Mouse (Mus musculus): ENCODE measurements around the gene Plcb4. TPM values are rescaled to one million over a fixed set of nuclear protein-coding genes. Genes with fewer than 3 reads are reported as not detected.

Plcb4 gene
- polyA plus RNA-seq, 1 experiment from 2014 or later, result 13.8 TPM

- WGBS, result 84% methylated on average over 5 of the region's 5 CpGs
- H3K4me3 ChIP-seq (ENCODE audit: low read depth, low read length), result no peak overlapping the region
- no peak for DNase-seq (ENCODE audit: low spot score)
- no peak for ATAC-seq
- H3K9me3 ChIP-seq (ENCODE audit: low read length), result no peaks in the 10 kb centered on the region
- no peaks in the 10 kb centered on the region for H3K4me1 ChIP-seq (ENCODE audit: insufficient read depth, low read depth, low read length)
- TF ChIP-seq EP300 (IDR thresholded peaks at IDR 0.05) (no peak), CTCF (IDR thresholded peaks at IDR 0.05) (no peak)
- H3K9ac ChIP-seq (replicated peaks; ENCODE audit: low read depth), result no peak overlapping the region
- H3K4me2 ChIP-seq (replicated peaks; ENCODE audit: low read depth, low read length), result no peak overlapping the region
- no peak overlapping the region for H3K27ac ChIP-seq (ENCODE audit: low read length)
- no peaks in the 10 kb centered on the region for H3K27me3 ChIP-seq (replicated peaks; ENCODE audit: insufficient read depth, low read length)
- H3K36me3 ChIP-seq (ENCODE audit: insufficient read depth, low read length), result peaks cover 11% of the 10 kb centered on the region
Observed at GRCm38 (mm10) chr2:136006280-136006679, 347.5 kb downstream of the Plcb4 start.

- WGBS, result 85% methylated on average over 9 of the region's 9 CpGs
- DNase-seq (ENCODE audit: low spot score) (no peak), ATAC-seq (no peak)
- peaks cover 4% of the 10 kb centered on the region; the same call in 1 of the 2 replicates for H3K36me3 ChIP-seq (ENCODE audit: insufficient read depth, low read length)
- H3K4me3 ChIP-seq (ENCODE audit: low read depth, low read length), result no peak overlapping the region
- H3K4me2 ChIP-seq (replicated peaks; ENCODE audit: low read depth, low read length), result no peak overlapping the region
- no peak overlapping the region for H3K9ac ChIP-seq (replicated peaks; ENCODE audit: low read depth)
- no peak overlapping the region for H3K27ac ChIP-seq (ENCODE audit: low read length)
- H3K4me1 ChIP-seq (ENCODE audit: insufficient read depth, low read depth, low read length), result no peaks in the 10 kb centered on the region
- no peak for TF ChIP-seq EP300 (IDR thresholded peaks at IDR 0.05)
- no peak for TF ChIP-seq CTCF (IDR thresholded peaks at IDR 0.05)
- H3K9me3 ChIP-seq (ENCODE audit: low read length), result no peaks in the 10 kb centered on the region
- H3K27me3 ChIP-seq (replicated peaks; ENCODE audit: insufficient read depth, low read length), result no peaks in the 10 kb centered on the region
Observed at GRCm38 (mm10) chr2:136012759-136013158, 353.9 kb downstream of the Plcb4 start.

- Histone ChIP-seq H3K4me1 (ENCODE audit: insufficient read depth, low read depth, low read length) (no peaks in the 10 kb centered on the region), H3K4me2 (replicated peaks; ENCODE audit: low read depth, low read length) (no peak overlapping the region), H3K9ac (replicated peaks; ENCODE audit: low read depth) (no peak overlapping the region), H3K27ac (ENCODE audit: low read length) (no peak overlapping the region), H3K9me3 (ENCODE audit: low read length) (no peaks in the 10 kb centered on the region), H3K27me3 (replicated peaks; ENCODE audit: insufficient read depth, low read length) (no peaks in the 10 kb centered on the region), H3K4me3 (ENCODE audit: low read depth, low read length) (no peak overlapping the region), H3K36me3 (ENCODE audit: insufficient read depth, low read length) (no peaks in the 10 kb centered on the region)
- TF ChIP-seq CTCF (IDR thresholded peaks at IDR 0.05) (no peak), EP300 (IDR thresholded peaks at IDR 0.05) (no peak)
- ATAC-seq (no peak), DNase-seq (ENCODE audit: low spot score) (no peak)
- 86% methylated on average over 4 of the region's 4 CpGs for WGBS
Observed at GRCm38 (mm10) chr2:136048464-136048863, 389.7 kb downstream of the Plcb4 start.

- H3K4me3 ChIP-seq (ENCODE audit: low read depth, low read length), result no peak overlapping the region
- 22% methylated on average over 27 of the region's 27 CpGs for WGBS
- ATAC-seq (no peak), DNase-seq (ENCODE audit: low spot score) (no peak)
- H3K9ac ChIP-seq (replicated peaks; ENCODE audit: low read depth), result no peak overlapping the region
- H3K9me3 ChIP-seq (ENCODE audit: low read length), result no peaks in the 10 kb centered on the region
- H3K27ac ChIP-seq (ENCODE audit: low read length), result no peak overlapping the region
- no peaks in the 10 kb centered on the region for H3K4me1 ChIP-seq (ENCODE audit: insufficient read depth, low read depth, low read length)
- no peak overlapping the region for H3K4me2 ChIP-seq (replicated peaks; ENCODE audit: low read depth, low read length)
- H3K27me3 ChIP-seq (replicated peaks; ENCODE audit: insufficient read depth, low read length), result no peaks in the 10 kb centered on the region
- no peak for TF ChIP-seq EP300 (IDR thresholded peaks at IDR 0.05)
- TF ChIP-seq CTCF (IDR thresholded peaks at IDR 0.05), result no peak
- no peaks in the 10 kb centered on the region for H3K36me3 ChIP-seq (ENCODE audit: insufficient read depth, low read length)
Observed at GRCm38 (mm10) chr2:136050793-136051615, 392.2 kb downstream of the Plcb4 start.

GRCm38 (mm10) chr2:136051688-136052289 is 393.0 kb downstream of the Plcb4 start, which contains the start of gene Lamp5:
Gene Lamp5 (plus strand): TSS chr2:136052239.
- Histone ChIP-seq H3K36me3 (ENCODE audit: insufficient read depth, low read length) (no peaks in the 10 kb centered on the region), H3K27ac (ENCODE audit: low read length) (no peak within 1 kb of the TSS), H3K27me3 (replicated peaks; ENCODE audit: insufficient read depth, low read length) (no peaks in the 10 kb centered on the region), H3K4me1 (ENCODE audit: insufficient read depth, low read depth, low read length) (no peaks in the 10 kb centered on the region), H3K9ac (replicated peaks; ENCODE audit: low read depth) (no peak within 1 kb of the TSS), H3K9me3 (ENCODE audit: low read length) (no peaks in the 10 kb centered on the region), H3K4me2 (replicated peaks; ENCODE audit: low read depth, low read length) (no peak within 1 kb of the TSS), H3K4me3 (ENCODE audit: low read depth, low read length) (no peak within 1 kb of the TSS)
- ATAC-seq, result no peak
- TF ChIP-seq CTCF (IDR thresholded peaks at IDR 0.05) (no peak), EP300 (IDR thresholded peaks at IDR 0.05) (no peak)
- WGBS, result 9% methylated on average over 8 of the region's 8 CpGs
- DNase-seq (ENCODE audit: low spot score), result no peak

- Histone ChIP-seq H3K4me3 (ENCODE audit: low read depth, low read length) (no peak overlapping the region), H3K9ac (replicated peaks; ENCODE audit: low read depth) (no peak overlapping the region), H3K36me3 (ENCODE audit: insufficient read depth, low read length) (no peaks in the 10 kb centered on the region), H3K4me2 (replicated peaks; ENCODE audit: low read depth, low read length) (no peak overlapping the region), H3K4me1 (ENCODE audit: insufficient read depth, low read depth, low read length) (no peaks in the 10 kb centered on the region), H3K27me3 (replicated peaks; ENCODE audit: insufficient read depth, low read length) (peaks cover 16% of the 10 kb centered on the region), H3K27ac (ENCODE audit: low read length) (no peak overlapping the region), H3K9me3 (ENCODE audit: low read length) (no peaks in the 10 kb centered on the region)
- WGBS, result 6% methylated on average over 18 of the region's 19 CpGs
- ATAC-seq (no peak; the same call in 1 of the 2 replicates), DNase-seq (ENCODE audit: low spot score) (peak; percentile 11)
- TF ChIP-seq EP300 (IDR thresholded peaks at IDR 0.05) (no peak), CTCF (IDR thresholded peaks at IDR 0.05) (no peak)
Observed at GRCm38 (mm10) chr2:136057861-136058331, 399.1 kb downstream of the Plcb4 start.

All from lung, postnatal 0 days (tissue).